Mouse (Mus musculus) heart, embryonic 16.5 days (tissue): Measurements from ENCODE around the gene Gm5662. TPM values are rescaled to one million over a fixed set of nuclear protein-coding genes. Genes with fewer than 3 reads are reported as not detected.
"Not testable (repeated sequence)": the region's sequence is repeated elsewhere in the genome, so short reads cannot be mapped to it uniquely, and the experiment has no call there.

Experiments used
- ATAC-seq: fragments of 200-750 bp; cut with Nextera tagmentation; replicated peaks from 2 replicates; pipeline ENCODE4 v1.8.0; 2017; ENCODE audit warnings: moderate number of reproducible peaks; ENCODE audit not compliant: insufficient read depth, low FRiP score; ENCODE audit errors: extremely low read depth
- H3K27ac ChIP-seq: fragments of 300-500 bp; sonication (generic); 2 replicates; pipeline ENCODE4 v1.5.1; 2014; ENCODE audit warnings: mild to moderate bottlenecking, low read length, control low read depth, moderate library complexity
- H3K27me3 ChIP-seq: fragments of 300-500 bp; sonication (generic); 2 replicates; pipeline ENCODE4 v1.6.1; 2014; ENCODE audit warnings: low read length, mixed read lengths; ENCODE audit not compliant: control insufficient read depth, insufficient read depth
- H3K36me3 ChIP-seq: fragments of 300-500 bp; sonication (generic); 2 replicates; pipeline ENCODE4 v1.6.1; 2014; ENCODE audit not compliant: control insufficient read depth, insufficient read depth
- H3K4me1 ChIP-seq: fragments of 300-500 bp; sonication (generic); 2 replicates; pipeline ENCODE4 v1.6.1; 2014; ENCODE audit warnings: low read length, mixed read lengths; ENCODE audit not compliant: control insufficient read depth, insufficient read depth
- H3K4me2 ChIP-seq: fragments of 300-500 bp; sonication (generic); 2 replicates; pipeline ENCODE4 v1.6.1; 2014; ENCODE audit warnings: low read depth, mild to moderate bottlenecking, control low read depth, low read length
- H3K4me3 ChIP-seq: fragments of 300-500 bp; sonication (generic); 2 replicates; pipeline ENCODE4 v1.5.1; 2014; ENCODE audit warnings: mild to moderate bottlenecking, control low read depth, low read length
- H3K9ac ChIP-seq: fragments of 300-500 bp; sonication (generic); 2 replicates; pipeline ENCODE4 v1.6.1; 2014; ENCODE audit warnings: low read length, control low read depth
- H3K9me3 ChIP-seq: fragments of 300-500 bp; sonication (generic); replicated peaks from 2 replicates; pipeline ENCODE4 v1.6.1; 2016; ENCODE audit warnings: low read length; ENCODE audit not compliant: control insufficient read depth
- WGBS: fragments of 180-500 bp; shearing (Covaris S2); extraction: QIAGEN DNeasy Blood & Tissue Kit; methylation state at CpG from one replicate; pipeline ENCODE4 v1.1.7; 2014; 5-methylcytosine and 5-hydroxymethylcytosine counted together
- polyA plus RNA-seq: library from polyadenylated mRNA; unstranded; fragments of >200 nt; fragmentation: Nextera tagmentation; extraction: Ambion mirVana; gene quantifications from 2 replicates; pipeline ENCODE4 v1.2.1, GENCODE M21; 2015

Gene Gm5662
- polyA plus RNA-seq, result not detected in 2 replicates

DNA sequence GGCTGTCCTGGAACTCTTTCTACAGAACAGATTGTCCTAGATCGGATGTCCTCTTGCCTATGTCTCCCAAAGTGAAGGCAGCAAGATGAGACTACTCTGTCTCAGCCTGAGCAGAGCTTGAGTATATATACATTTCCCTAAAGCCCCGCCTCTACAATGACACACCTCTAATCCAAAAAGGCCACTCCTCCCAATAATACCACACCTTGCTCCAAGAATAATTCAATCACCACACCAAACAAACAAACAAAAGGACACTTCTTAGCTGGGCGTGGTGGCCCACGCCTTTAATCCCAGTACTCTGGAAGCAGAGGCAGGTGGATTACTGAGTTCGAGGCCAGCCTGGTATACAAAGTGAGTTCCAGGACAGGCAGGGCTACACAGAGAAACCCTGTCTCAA is at the start of gene Gm5662:
Gene Gm5662 (minus strand): TSS at position 101 of the 400 bp plus-strand sequence.
- H3K4me3 ChIP-seq, H3K27me3 ChIP-seq, H3K9me3 ChIP-seq, H3K4me2 ChIP-seq, H3K4me1 ChIP-seq, H3K9ac ChIP-seq, H3K36me3 ChIP-seq, ATAC-seq, H3K27ac ChIP-seq: not testable (repeated sequence)
- 76% methylated on average over 5 of the region's 5 CpGs for WGBS

DNA sequence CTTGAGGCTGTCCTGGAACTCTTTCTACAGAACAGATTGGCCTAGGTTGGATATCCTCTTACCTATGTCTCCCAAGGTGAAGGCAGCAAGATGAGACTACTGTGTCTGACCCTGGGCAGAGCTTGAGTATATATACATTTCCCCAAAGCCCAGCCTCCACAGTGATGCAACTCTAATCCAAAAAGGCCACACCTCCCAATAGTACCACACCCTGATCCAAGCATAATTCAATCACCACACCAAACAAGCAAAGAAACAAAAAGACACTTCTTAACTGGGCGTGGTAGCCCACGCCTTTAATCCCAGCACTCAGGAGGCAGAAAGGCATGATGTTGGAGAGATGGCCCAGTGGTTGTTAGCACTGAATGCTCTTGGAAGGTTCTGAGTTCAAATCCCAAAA is 49.6 kb upstream of the Gm5662 start, which contains the start of gene Gm5039:
Gene Gm5039 (minus strand): TSS at position 101 of the 400 bp plus-strand sequence.
- H3K27me3 ChIP-seq, ATAC-seq, H3K9ac ChIP-seq, H3K9me3 ChIP-seq, H3K27ac ChIP-seq, H3K4me1 ChIP-seq, H3K4me3 ChIP-seq, H3K36me3 ChIP-seq, H3K4me2 ChIP-seq: not testable (repeated sequence)
- WGBS, result 73% methylated on average over 2 of the region's 2 CpGs

DNA sequence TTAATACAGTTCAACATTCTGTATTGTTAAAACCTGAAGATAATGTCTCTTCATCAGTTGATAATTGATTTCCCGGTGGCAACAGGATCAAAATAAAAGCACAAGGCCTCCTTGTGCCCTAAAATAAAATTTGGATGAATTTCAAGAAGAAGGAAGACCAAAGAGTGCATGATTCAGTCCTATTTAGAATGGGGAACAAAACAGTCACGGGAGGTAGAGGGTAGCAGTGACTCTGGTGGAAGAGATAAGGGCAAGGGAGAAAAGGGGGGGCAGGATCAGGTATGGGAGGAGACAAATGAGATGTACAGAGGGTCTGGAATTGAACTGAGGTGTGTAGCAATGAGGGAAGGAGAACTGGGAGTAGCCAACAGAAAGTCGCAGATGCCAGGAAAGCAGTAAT is 40.3 kb upstream of the Gm5662 start:
- Histone ChIP-seq H3K27me3 (no peaks in the 10 kb centered on the region), H3K27ac (no peak overlapping the region), H3K4me1 (no peaks in the 10 kb centered on the region), H3K4me3 (no peak overlapping the region), H3K4me2 (no peak overlapping the region), H3K9ac (no peak overlapping the region), H3K36me3 (no peaks in the 10 kb centered on the region), H3K9me3 (no peaks in the 10 kb centered on the region; the same call in 1 of the 2 replicates)
- no peak for ATAC-seq
- WGBS, result 52% methylated on average over 3 of the region's 3 CpGs

DNA sequence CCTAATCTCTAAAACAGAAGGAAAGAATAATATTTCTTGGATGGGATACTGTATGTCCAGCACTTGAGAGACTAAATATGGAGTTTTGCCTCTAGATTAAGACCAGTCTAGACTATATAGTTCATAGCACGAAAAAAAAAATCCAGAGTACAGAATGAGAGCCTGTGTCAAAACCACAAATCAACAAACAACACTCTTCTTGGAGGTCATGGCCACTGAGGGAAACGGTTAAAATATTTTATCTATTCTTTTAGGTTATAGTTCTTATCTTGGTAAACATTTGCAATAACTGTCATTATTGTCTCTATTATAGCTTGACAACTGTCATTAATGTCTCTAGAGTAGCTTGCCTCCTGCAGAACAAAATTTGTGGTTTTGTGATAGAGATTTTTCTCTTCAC is 22.9 kb upstream of the Gm5662 start:
- H3K9me3 ChIP-seq, H3K36me3 ChIP-seq, H3K4me1 ChIP-seq, H3K4me2 ChIP-seq, ATAC-seq, H3K4me3 ChIP-seq, H3K27me3 ChIP-seq, H3K27ac ChIP-seq, H3K9ac ChIP-seq: not testable (repeated sequence)
- 55% methylated on average over 2 of the region's 2 CpGs for WGBS

DNA sequence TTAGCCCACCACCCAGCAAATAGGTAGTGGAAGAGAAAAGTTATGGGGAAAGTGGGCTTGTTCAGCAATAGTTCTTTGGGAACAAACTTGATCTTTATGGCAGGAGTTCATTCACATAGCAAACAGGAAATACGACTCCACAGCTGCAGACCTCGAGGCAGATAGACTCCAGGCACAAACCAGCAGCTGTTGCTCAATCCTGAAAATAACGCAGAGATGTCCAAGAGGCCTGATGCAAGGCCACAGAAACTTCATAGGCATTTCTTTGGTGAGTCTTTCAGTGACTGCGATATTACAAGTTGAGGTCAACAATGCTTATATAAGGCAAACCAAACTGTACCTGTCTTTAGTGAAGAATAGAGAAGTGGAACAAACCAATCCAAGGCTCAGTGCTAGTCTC is 18.8 kb upstream of the Gm5662 start:
- H3K36me3 ChIP-seq, ATAC-seq, H3K27ac ChIP-seq, H3K27me3 ChIP-seq, H3K9me3 ChIP-seq, H3K4me3 ChIP-seq, H3K4me2 ChIP-seq, H3K4me1 ChIP-seq, H3K9ac ChIP-seq: not testable (repeated sequence)
- WGBS, result 51% methylated on average over 4 of the region's 4 CpGs

DNA sequence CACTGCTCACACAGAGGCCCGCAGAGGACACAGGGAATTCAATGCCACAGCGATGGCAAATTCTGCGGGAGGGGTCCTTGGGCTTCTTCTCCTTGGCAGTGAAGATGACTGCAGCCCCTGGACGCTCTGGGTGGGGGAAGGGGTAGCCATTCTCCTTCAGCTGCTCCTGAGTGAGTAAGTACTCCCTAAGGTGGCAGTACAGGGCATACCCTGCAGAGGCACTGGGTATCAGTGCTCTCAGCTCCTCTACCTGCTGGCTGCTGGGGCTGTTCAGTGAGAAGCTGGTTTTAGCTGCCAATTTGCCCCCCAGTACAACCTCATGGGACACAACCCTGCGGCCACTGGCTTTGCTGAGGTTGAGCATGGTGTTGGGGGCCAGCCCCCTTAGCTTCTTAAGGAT is 10.9 kb upstream of the Gm5662 start:
- not testable (repeated sequence) for H3K27ac ChIP-seq, H3K4me3 ChIP-seq, H3K4me2 ChIP-seq, H3K27me3 ChIP-seq, H3K4me1 ChIP-seq, H3K36me3 ChIP-seq, H3K9ac ChIP-seq, H3K9me3 ChIP-seq, ATAC-seq
- WGBS, result 82% methylated on average over 5 of the region's 5 CpGs

DNA sequence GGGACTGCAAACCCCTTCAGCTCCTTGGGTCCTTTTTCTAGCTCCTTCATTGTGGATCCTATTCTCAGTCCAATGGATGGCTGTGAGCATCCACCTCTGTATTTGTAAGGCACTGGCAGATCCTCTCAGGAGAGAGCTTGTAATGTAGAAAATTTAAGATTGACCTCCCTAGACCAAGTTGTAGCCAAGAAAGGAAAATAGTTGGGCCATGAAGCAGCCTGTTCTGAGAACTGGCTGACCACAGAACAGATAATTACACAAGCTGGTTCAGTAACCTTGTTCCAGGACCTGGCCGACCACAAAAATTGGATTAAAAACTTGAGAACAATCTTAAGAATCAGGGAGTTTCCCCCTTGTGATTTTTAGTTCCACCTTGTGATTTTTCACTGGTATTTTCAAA is 17.1 kb downstream of the Gm5662 start:
- no peak overlapping the region for H3K4me3 ChIP-seq
- WGBS, result 44% methylated on average over 1 of the region's 1 CpGs
- no peak for ATAC-seq
- H3K4me1 ChIP-seq, result no peaks in the 10 kb centered on the region
- H3K9me3 ChIP-seq, result peaks cover 3% of the 10 kb centered on the region; the same call in 1 of the 2 replicates
- no peaks in the 10 kb centered on the region for H3K36me3 ChIP-seq
- H3K27me3 ChIP-seq, result no peaks in the 10 kb centered on the region
- H3K4me2 ChIP-seq, result no peak overlapping the region
- H3K27ac ChIP-seq, result no peak overlapping the region
- H3K9ac ChIP-seq, result no peak overlapping the region

DNA sequence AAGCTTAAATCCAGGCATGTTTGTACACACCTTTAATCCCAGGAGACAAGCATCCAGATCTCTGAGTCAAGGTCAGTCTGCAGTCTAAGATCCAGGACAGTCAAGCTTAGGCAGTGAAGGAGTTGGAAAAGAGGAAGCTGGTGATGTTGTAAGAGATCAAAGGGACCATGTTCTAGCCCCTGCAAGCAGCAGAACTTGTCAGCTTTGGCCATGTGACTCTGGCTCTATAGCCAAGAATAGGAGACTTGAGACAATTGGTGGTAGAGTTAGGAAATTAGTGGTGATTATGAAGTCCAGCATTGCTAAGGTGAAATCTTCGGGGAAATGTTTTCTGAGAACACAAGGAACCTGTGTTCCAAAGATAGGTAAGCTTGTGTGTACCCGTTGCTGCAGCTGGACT is 18.4 kb downstream of the Gm5662 start:
- not testable (repeated sequence) for H3K36me3 ChIP-seq, H3K4me2 ChIP-seq, H3K27me3 ChIP-seq, ATAC-seq, H3K27ac ChIP-seq, H3K4me3 ChIP-seq, H3K9me3 ChIP-seq, H3K4me1 ChIP-seq, H3K9ac ChIP-seq
- WGBS, result 49% methylated on average over 2 of the region's 2 CpGs

DNA sequence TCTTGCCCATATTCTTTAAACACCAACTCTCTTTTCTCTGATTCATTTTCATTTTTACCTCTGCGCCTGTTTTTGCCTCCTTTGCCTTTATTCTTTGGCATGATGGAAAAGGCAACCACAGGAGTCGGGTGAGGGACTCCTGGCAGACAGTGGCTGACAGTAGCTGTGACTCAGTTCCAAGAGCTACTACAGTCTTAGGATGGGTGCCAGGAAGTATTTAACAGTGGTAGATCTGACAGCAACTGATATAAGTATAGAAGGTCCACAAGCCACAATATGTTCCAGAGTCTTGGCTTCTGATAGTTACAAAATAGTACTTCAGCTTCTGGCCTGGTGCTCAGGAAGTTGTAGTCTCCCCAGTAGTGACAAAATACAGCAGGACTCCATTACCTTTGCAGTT is 24.3 kb downstream of the Gm5662 start, which contains the start of gene Gm8332:
Gene Gm8332 (minus strand): TSS at position 101 of the 400 bp plus-strand sequence.
- H3K27ac ChIP-seq, result not testable (repeated sequence)
- WGBS, result 64% methylated on average over 1 of the region's 2 CpGs

DNA sequence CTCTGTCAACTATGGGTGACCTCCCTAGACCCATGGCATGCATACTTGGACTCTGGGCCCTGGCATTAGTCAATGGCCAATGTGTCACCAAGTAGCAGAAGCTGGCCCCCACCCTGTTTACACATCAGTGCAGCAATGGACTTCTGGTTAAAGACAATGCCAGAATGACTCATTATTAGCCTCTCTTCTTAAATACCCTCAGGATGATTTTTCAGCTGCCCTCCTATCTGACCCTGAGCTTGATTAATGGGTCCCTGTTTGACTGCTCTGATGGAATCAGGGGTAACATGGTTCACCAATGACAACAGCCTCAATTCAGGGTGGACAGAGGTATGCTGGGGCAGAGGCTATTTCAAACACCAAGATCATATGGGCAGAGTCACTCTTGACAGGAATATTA is 28.5 kb downstream of the Gm5662 start:
- not testable (repeated sequence) for H3K9me3 ChIP-seq, H3K9ac ChIP-seq, ATAC-seq

More for the DNA sequence above, 24.3 kb downstream of the Gm5662 start, which contains the start of gene Gm8332:
- not testable (repeated sequence) for ATAC-seq, H3K4me2 ChIP-seq, H3K36me3 ChIP-seq, H3K27me3 ChIP-seq, H3K9ac ChIP-seq, H3K4me3 ChIP-seq, H3K9me3 ChIP-seq, H3K4me1 ChIP-seq

More for the DNA sequence above, 28.5 kb downstream of the Gm5662 start:
- not testable (repeated sequence) for H3K4me3 ChIP-seq, H3K4me1 ChIP-seq, H3K4me2 ChIP-seq, H3K27me3 ChIP-seq, H3K36me3 ChIP-seq, H3K27ac ChIP-seq
